Mouse (Mus musculus) midbrain, embryonic 10.5 days (tissue): Measurements from ENCODE around the gene Dhodh. TPM values are rescaled to one million over a fixed set of nuclear protein-coding genes. Genes with fewer than 3 reads are reported as not detected.

Source experiments
- DNase-seq: peaks from one replicate; pipeline ENCODE4 v3.0.0-alpha.2; 2017; ENCODE audit warnings: low spot score
- H3K27ac ChIP-seq: fragments of 300-500 bp; sonication (generic); replicated peaks from 2 replicates; pipeline ENCODE4 v1.5.1; 2016; ENCODE audit warnings: mild to moderate bottlenecking
- H3K27me3 ChIP-seq: fragments of 300-500 bp; sonication (generic); 2 replicates; pipeline ENCODE4 v1.6.1; 2016; ENCODE audit warnings: low read depth, mild to moderate bottlenecking; ENCODE audit not compliant: poor library complexity, severe bottlenecking
- H3K36me3 ChIP-seq: fragments of 300-500 bp; sonication (generic); 2 replicates; pipeline ENCODE4 v1.6.1; 2016; ENCODE audit warnings: mild to moderate bottlenecking, moderate library complexity
- H3K4me1 ChIP-seq: fragments of 300-500 bp; sonication (generic); 2 replicates; pipeline ENCODE4 v1.6.1; 2016
- H3K4me3 ChIP-seq: fragments of 300-500 bp; sonication (generic); 2 replicates; pipeline ENCODE4 v1.5.1; 2016; ENCODE audit warnings: mild to moderate bottlenecking, moderate library complexity
- H3K9me3 ChIP-seq: fragments of 300-500 bp; sonication (generic); replicated peaks from 2 replicates; pipeline ENCODE4 v1.6.1; 2016; ENCODE audit warnings: mild to moderate bottlenecking
- WGBS: fragments of 180-500 bp; shearing (Covaris S2); methylation state at CpG from one replicate; pipeline ENCODE4 v1.1.7; 2016; 5-methylcytosine and 5-hydroxymethylcytosine counted together
- polyA plus RNA-seq: library from polyadenylated mRNA; unstranded; fragments of >200 nt; fragmentation: Nextera tagmentation; extraction: Ambion mirVana; gene quantifications from 2 replicates; pipeline ENCODE4 v1.2.1, GENCODE M21; 2016

Gene Dhodh
- polyA plus RNA-seq, 1 experiment from 2014 or later: 45.7 TPM

DNA sequence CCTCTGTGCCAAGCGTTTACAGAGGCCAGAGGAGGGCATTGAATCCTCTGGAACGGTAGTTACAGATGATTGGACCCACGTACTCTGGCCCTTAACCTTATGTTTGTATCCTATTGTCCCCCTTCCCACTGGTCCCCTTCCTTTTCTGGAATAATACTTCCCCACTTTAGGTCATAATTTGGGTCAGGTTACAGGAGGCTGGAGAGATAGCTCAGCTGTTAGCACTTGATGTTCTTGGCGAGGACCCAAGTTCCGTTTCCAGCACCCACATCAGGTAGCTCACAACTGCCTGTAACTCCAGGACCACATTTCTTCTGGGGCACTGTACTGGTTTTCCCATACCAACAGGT is 655 bp upstream of the Dhodh start:
- WGBS: 27% methylated on average over 5 of the region's 5 CpGs
- DNase-seq: no peak
- Histone ChIP-seq H3K27me3 (no peaks in the 10 kb centered on the region), H3K4me1 (peaks cover 21% of the 10 kb centered on the region), H3K9me3 (no peaks in the 10 kb centered on the region), H3K4me3 (peak overlapping the region; percentile 70), H3K36me3 (peaks cover 18% of the 10 kb centered on the region), H3K27ac (peak overlapping the region; percentile 91)

DNA sequence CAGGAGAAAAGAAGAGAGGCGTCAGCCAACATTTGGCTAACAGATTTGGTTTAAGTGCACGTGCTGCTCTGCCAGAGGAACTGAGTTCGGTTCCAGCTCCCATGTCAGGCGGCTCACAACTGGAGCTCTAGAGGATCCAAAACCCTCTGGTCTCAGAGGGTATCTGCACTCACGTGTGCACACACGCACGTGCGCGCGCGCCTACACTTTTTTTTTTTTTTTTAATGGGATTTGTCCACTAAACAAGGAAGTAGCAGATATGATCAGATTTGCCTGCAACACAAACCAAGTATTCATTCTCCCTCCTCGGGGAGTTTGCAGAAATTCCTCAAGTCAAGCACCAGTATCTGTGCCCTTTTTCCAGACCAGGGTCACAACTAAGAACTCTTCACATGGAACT is 823 bp downstream of the Dhodh start:
- peak overlapping the region; percentile 91 for H3K27ac ChIP-seq

DNA sequence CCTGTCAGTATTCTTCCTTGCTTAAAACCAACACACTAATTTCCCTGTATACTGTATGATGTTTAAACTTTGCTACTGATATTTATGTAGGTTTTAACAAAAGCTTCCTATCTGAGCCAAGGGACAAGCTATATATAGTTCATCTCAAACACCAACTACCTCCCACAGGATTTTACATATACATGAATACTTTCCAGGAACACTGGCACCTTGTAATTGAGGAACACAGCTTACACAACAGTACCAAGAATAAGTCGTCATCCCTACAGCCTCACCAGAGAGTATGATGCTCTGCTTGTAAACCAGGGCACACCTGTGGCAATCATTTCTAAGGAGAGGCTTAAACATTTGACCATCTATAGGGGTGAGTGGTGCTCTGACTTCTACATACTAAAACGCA is 1.7 kb downstream of the Dhodh start:
- H3K27me3 ChIP-seq: no peaks in the 10 kb centered on the region
- WGBS: 86% methylated on average over 2 of the region's 2 CpGs
- no peaks in the 10 kb centered on the region for H3K9me3 ChIP-seq
- peaks cover 40% of the 10 kb centered on the region for H3K36me3 ChIP-seq
- peaks cover 21% of the 10 kb centered on the region for H3K4me1 ChIP-seq
- no peak overlapping the region for H3K27ac ChIP-seq
- H3K4me3 ChIP-seq: no peak overlapping the region
- no peak for DNase-seq

More for the DNA sequence above, 823 bp downstream of the Dhodh start:
- H3K36me3 ChIP-seq: peaks cover 33% of the 10 kb centered on the region
- peaks cover 21% of the 10 kb centered on the region for H3K4me1 ChIP-seq
- peak overlapping the region; percentile 70 for H3K4me3 ChIP-seq
- no peak for DNase-seq
- no peaks in the 10 kb centered on the region for H3K9me3 ChIP-seq
- no peaks in the 10 kb centered on the region for H3K27me3 ChIP-seq
- 14% methylated on average over 12 of the region's 12 CpGs for WGBS

DNA sequence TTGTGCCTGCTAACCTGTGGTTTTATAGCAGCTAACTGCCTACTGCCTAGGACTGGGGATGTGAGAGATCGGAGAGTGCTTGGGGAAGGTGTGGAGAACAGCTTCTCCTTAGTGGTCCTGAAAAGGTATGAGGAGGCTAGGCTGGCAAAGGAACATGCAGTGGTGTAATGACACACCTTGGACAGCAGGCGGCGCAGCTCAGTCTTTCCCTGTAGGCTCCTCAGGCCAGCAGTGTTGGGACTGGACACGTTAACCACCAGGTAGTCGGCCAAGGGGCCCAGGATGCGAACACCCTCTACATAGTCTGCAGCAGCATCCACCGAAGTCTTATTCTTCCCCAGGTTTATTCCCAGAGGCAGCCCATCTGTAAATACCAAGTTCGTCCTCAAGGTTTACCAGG is 12.6 kb downstream of the Dhodh start:
- peak; percentile 57 for DNase-seq
- Histone ChIP-seq H3K27me3 (no peaks in the 10 kb centered on the region), H3K27ac (no peak overlapping the region), H3K36me3 (peaks cover 79% of the 10 kb centered on the region), H3K9me3 (no peaks in the 10 kb centered on the region), H3K4me1 (no peaks in the 10 kb centered on the region), H3K4me3 (no peak overlapping the region)
- 52% methylated on average over 8 of the region's 8 CpGs for WGBS

DNA sequence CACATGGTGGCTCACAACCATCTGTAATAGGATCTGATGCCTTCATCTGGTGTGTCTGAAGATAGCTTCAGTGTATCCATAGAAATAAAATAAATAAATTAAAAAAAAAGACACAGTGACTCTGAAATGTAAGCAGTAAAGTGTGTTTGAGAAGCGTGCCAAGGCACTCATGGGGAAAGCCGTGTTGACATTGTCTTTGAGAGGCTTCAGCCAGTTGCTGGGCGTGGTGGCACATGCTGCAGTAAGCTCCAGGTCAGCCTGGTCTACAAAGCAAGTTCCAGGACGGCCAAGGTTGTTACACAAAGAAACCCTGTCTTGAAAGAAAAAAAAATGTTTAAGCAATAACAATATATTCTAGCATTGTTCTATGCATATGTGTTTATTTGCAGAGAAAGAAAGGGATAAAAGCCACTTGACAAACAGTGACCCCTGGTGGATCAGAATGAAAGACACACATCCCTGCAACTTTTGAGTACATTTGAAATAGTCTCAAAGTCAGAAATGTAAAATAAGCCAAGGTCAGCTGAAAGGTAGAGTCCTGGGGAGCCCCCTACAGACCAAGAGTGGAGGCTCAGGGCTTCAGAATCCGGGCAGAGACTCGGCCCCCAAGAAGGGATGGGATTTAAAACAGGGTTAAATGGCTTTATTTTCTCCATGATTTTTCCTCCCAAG is 15.2 kb downstream of the Dhodh start:
- Histone ChIP-seq H3K27ac (no peak overlapping the region), H3K27me3 (no peaks in the 10 kb centered on the region), H3K9me3 (no peaks in the 10 kb centered on the region), H3K4me3 (no peak overlapping the region), H3K4me1 (no peaks in the 10 kb centered on the region), H3K36me3 (peaks cover 57% of the 10 kb centered on the region)
- WGBS: 81% methylated on average over 6 of the region's 6 CpGs
- no peak for DNase-seq

DNA sequence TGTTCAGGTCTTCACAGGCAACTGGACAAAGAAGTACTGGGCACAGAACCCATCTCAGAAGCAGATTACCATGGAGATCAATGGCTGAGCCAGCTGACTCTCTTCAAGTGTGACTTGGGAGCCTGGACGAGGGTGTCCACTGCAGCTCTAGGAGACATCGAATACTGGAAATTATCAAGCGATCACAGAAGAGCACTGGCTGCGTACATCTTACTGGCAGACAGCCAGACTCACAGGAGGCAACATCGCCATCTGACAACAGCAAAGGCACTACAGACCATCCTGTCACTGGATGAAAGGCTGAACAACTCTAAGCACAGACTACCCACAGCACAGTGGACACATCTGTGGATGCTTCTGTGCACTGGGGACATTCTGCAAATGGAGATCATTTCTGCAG is 16.3 kb downstream of the Dhodh start:
- H3K4me1 ChIP-seq: no peaks in the 10 kb centered on the region
- WGBS: 95% methylated on average over 5 of the region's 5 CpGs
- H3K27ac ChIP-seq: no peak overlapping the region
- H3K27me3 ChIP-seq: no peaks in the 10 kb centered on the region
- no peaks in the 10 kb centered on the region for H3K9me3 ChIP-seq
- peaks cover 50% of the 10 kb centered on the region for H3K36me3 ChIP-seq
- DNase-seq: no peak
- no peak overlapping the region for H3K4me3 ChIP-seq

DNA sequence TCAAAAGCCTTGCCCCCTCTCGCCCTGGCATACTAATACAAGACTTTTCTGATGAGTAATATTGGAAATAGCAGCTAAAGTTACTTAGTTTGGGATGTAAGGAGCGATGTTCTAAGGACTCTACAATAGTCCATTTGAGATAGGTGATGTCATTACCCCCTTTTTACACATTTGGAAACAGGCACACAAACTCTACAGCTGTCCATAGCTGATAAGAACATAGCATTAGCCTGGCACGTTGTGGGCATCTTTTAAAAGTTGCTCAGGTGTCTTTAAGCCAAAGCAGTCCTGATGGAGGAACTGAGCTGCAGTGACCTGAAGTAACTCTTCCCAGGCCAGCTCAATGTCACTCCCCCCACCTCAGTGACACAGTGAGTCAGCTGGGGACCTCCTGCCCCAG is 17.1 kb downstream of the Dhodh start:
- no peak overlapping the region for H3K4me3 ChIP-seq
- H3K36me3 ChIP-seq: peaks cover 43% of the 10 kb centered on the region
- DNase-seq: no peak
- 91% methylated on average over 3 of the region's 3 CpGs for WGBS
- no peaks in the 10 kb centered on the region for H3K4me1 ChIP-seq
- no peak overlapping the region for H3K27ac ChIP-seq
- H3K9me3 ChIP-seq: no peaks in the 10 kb centered on the region
- no peaks in the 10 kb centered on the region for H3K27me3 ChIP-seq

DNA sequence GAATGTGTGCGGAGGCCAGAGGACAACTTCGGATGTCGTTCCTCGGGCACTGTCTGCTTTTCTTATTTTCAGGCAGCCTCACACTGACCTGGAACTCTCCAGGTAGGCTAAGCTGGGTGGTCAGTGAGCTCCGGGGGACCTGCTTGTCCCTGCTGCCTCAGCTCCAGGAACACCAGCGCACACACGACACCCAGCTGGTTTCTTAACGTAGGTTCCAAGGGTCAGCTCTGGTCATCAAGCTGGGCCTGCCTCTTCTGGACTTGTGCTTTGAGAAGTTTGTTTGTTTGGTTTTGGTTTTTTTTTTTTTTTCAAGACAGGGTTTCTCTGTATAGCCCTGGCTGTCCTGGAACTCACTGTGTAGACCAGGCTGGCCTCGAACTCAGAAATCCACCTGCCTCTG is 17.6 kb downstream of the Dhodh start:
- DNase-seq: no peak
- Histone ChIP-seq H3K36me3 (peaks cover 43% of the 10 kb centered on the region), H3K4me1 (no peaks in the 10 kb centered on the region), H3K27me3 (no peaks in the 10 kb centered on the region), H3K9me3 (no peaks in the 10 kb centered on the region), H3K4me3 (no peak overlapping the region), H3K27ac (no peak overlapping the region)
- 87% methylated on average over 9 of the region's 9 CpGs for WGBS

DNA sequence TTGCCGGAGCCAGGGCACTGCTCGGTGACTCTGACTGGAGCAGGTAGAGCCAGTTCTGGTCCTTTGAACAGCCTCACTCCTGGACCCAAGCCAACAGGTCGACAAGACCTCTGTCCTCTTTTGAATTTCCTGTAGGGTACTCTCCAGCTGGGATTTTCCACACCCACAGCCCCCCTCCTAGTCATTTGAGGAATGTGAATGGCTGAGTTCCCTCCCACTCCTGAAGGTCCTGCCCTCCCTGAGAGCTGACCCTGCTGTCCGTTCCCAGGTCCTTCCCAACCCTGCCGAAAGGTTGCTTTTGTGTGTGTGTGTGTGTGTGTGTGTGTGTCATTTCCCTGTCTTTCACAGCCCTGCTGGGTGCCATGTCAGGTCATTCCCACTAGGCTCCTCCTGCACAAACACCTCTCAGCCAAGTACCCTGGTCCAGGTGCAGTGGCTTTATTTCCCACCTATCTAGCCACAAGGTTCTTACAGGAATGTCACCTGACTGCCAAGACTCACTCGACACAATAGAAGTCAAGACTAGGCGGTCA is 21.4 kb downstream of the Dhodh start:
- H3K4me1 ChIP-seq: no peaks in the 10 kb centered on the region
- DNase-seq: no peak
- 73% methylated on average over 7 of the region's 7 CpGs for WGBS
- no peak overlapping the region for H3K4me3 ChIP-seq
- H3K27ac ChIP-seq: no peak overlapping the region
- H3K27me3 ChIP-seq: no peaks in the 10 kb centered on the region
- no peaks in the 10 kb centered on the region; the same call in 1 of the 2 replicates for H3K9me3 ChIP-seq
- H3K36me3 ChIP-seq: peaks cover 7% of the 10 kb centered on the region

DNA sequence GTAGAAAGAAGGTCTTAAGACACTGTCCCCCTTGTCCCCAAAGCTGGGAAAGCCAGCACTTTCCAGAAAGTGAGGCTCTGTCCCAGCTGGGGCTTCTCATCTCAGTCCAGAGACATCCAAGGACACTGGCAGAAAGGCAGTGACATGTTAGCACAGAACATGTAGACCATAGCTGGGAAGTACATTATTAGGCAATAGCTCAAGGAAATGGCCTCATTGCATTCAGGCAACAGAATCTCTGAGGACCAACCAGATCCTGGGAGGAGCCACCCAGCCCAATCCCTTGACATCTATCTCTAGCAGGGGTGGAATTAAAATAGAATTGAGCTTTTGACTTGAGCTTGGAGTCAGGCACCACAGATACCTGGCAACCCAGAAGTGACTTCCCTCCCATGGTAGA is 22.8 kb downstream of the Dhodh start:
- no peak overlapping the region for H3K27ac ChIP-seq
- H3K4me3 ChIP-seq: no peak overlapping the region
- DNase-seq: no peak
- no peaks in the 10 kb centered on the region for H3K27me3 ChIP-seq
- H3K9me3 ChIP-seq: no peaks in the 10 kb centered on the region; the same call in 1 of the 2 replicates
- no peaks in the 10 kb centered on the region for H3K36me3 ChIP-seq
- H3K4me1 ChIP-seq: no peaks in the 10 kb centered on the region

DNA sequence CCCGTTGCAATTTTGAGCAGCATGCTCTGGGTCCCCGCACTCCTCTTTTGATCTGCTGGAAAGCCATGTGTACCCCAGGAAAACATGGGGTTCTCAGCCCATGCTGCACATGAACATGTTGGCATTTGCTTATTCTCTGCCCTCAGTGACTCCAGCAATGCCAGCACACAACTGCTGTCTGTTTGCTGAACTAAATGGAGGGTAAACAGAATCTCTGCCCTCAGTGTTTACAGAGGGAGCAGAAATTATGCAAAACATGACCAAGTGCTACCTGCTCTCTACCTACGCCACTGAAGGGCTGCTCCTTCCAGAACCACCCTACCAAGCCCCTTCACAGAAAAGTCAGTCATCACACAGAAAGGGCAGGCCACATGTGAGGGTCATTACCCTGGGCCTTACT is 23.6 kb downstream of the Dhodh start:
- H3K9me3 ChIP-seq: no peaks in the 10 kb centered on the region; the same call in 1 of the 2 replicates
- no peak overlapping the region for H3K4me3 ChIP-seq
- WGBS: 84% methylated on average over 3 of the region's 3 CpGs
- no peaks in the 10 kb centered on the region for H3K27me3 ChIP-seq
- DNase-seq: no peak
- no peaks in the 10 kb centered on the region for H3K36me3 ChIP-seq
- no peaks in the 10 kb centered on the region for H3K4me1 ChIP-seq
- H3K27ac ChIP-seq: no peak overlapping the region

DNA sequence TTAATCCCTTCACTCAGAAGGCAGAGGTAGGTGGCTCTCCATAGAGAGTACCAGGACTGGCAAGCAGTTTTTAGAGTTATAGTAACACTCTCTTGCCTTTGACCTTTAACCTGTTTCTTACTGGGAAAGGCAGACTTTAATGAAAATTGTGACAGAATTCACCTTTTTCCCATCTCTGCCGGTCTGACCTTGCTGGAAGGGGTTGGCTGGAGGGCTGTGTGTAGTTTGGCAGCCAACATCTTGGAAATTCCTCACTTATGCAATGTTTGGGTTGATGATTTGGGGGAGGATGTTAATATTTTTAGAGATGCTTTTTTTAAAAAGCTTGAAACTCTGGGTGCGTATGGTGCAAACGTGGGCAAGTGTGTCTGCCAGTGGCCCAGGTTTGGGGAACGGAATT is 24.2 kb downstream of the Dhodh start:
- Histone ChIP-seq H3K4me1 (no peaks in the 10 kb centered on the region), H3K4me3 (no peak overlapping the region), H3K36me3 (no peaks in the 10 kb centered on the region), H3K27me3 (no peaks in the 10 kb centered on the region), H3K27ac (no peak overlapping the region), H3K9me3 (no peaks in the 10 kb centered on the region; the same call in 1 of the 2 replicates)
- WGBS: 92% methylated on average over 4 of the region's 4 CpGs
- no peak for DNase-seq

DNA sequence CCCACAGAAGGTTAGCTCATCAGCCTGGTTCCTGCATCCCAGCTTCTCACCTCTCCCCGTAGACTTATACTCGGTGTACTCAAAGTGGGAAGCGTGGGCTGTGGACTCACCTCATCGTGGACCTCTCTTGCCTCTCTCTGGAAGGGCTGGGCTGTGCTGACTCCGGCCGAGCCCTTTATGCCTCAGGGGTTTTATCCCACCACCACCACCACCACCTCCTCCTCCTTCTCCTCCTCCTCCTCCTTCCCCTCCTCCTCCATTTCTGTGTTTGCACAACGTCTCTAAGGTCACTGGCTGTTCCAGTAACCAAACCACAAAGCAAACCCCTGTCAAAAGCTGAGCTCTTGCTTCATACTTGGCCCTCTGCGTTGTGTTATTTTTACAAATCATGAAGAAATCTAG is 29.6 kb downstream of the Dhodh start, which contains the start of gene Hp:
TSS of gene Hp (minus strand) at position 273 of the 402 bp plus-strand sequence.
- Histone ChIP-seq H3K4me1 (no peaks in the 10 kb centered on the region), H3K9me3 (no peaks in the 10 kb centered on the region; the same call in 1 of the 2 replicates), H3K4me3 (no peak within 1 kb of the TSS), H3K27me3 (no peaks in the 10 kb centered on the region), H3K27ac (no peak within 1 kb of the TSS), H3K36me3 (peaks cover under 1% of the 10 kb centered on the region; the same call in 1 of the 2 replicates)
- WGBS: 82% methylated on average over 8 of the region's 8 CpGs
- no peak for DNase-seq
